Mouse (Mus musculus) limb, embryonic 15.5 days (tissue): Measurements from ENCODE around the gene Usb1. TPM values are rescaled to one million over a fixed set of nuclear protein-coding genes. Genes with fewer than 3 reads are reported as not detected.

Source experiments
- ATAC-seq: fragments of 200-750 bp; cut with Nextera tagmentation; 2 replicates; pipeline ENCODE4 v1.8.0; 2017; ENCODE audit warnings: low read depth, moderate TSS enrichment; ENCODE audit not compliant: insufficient number of reproducible peaks, low FRiP score, low TSS enrichment
- H3K27ac ChIP-seq: fragments of 300-500 bp; sonication (generic); 2 replicates; pipeline ENCODE4 v1.5.1; 2015; ENCODE audit warnings: moderate library complexity, mild to moderate bottlenecking, inconsistent platforms
- H3K27me3 ChIP-seq: fragments of 300-500 bp; sonication (generic); 2 replicates; pipeline ENCODE4 v1.6.1; 2015; ENCODE audit warnings: inconsistent platforms
- H3K36me3 ChIP-seq: fragments of 300-500 bp; sonication (generic); 2 replicates; pipeline ENCODE4 v1.6.1; 2015; ENCODE audit warnings: inconsistent platforms
- H3K4me1 ChIP-seq: fragments of 300-500 bp; sonication (generic); 2 replicates; pipeline ENCODE4 v1.6.1; 2015; ENCODE audit warnings: inconsistent platforms
- H3K4me2 ChIP-seq: fragments of 300-500 bp; sonication (generic); 2 replicates; pipeline ENCODE4 v1.6.1; 2015; ENCODE audit warnings: mild to moderate bottlenecking, inconsistent platforms
- H3K4me3 ChIP-seq: fragments of 300-500 bp; sonication (generic); 2 replicates; pipeline ENCODE4 v1.5.1; 2015; ENCODE audit warnings: mild to moderate bottlenecking, inconsistent platforms
- H3K9ac ChIP-seq: fragments of 300-500 bp; sonication (generic); 2 replicates; pipeline ENCODE4 v1.6.1; 2015; ENCODE audit warnings: inconsistent platforms
- H3K9me3 ChIP-seq: fragments of 300-500 bp; sonication (generic); 2 replicates; pipeline ENCODE4 v1.6.1; 2016; ENCODE audit warnings: inconsistent platforms
- whole genome bisulfite sequencing: fragments of 180-500 bp; shearing (Covaris S2); methylation state at CpG from one replicate; pipeline ENCODE4 v1.1.7; 2015; 5-methylcytosine and 5-hydroxymethylcytosine counted together
- polyA plus RNA-seq: library from polyadenylated mRNA; unstranded; fragments of >200 nt; fragmentation: Nextera tagmentation; extraction: Ambion mirVana; gene quantifications from 2 replicates; pipeline ENCODE4 v1.2.1, GENCODE M21; 2015

Gene Usb1
- polyA plus RNA-seq, 1 experiment from 2014 or later, result 41.0 TPM

- H3K9ac ChIP-seq, result no peak overlapping the region
- 40% methylated on average over 7 of the region's 7 CpGs for WGBS
Measured at GRCm38 (mm10) chr8:95360181-95361015, 28.3 kb downstream of the Usb1 start.

GRCm38 (mm10) chr8:95361016-95361341 lies 28.9 kb downstream of the Usb1 start:
- Histone ChIP-seq H3K9ac (no peak overlapping the region), H3K36me3 (no peaks in the 10 kb centered on the region), H3K9me3 (no peaks in the 10 kb centered on the region), H3K4me2 (no peak overlapping the region), H3K4me3 (no peak overlapping the region), H3K27me3 (no peaks in the 10 kb centered on the region), H3K4me1 (peaks cover 13% of the 10 kb centered on the region), H3K27ac (no peak overlapping the region)
- WGBS, result 60% methylated on average over 3 of the region's 3 CpGs
- no peak for ATAC-seq

More at GRCm38 (mm10) chr8:95360181-95361015, 28.3 kb downstream of the Usb1 start:
- Histone ChIP-seq H3K36me3 (no peaks in the 10 kb centered on the region), H3K27ac (no peak overlapping the region), H3K9me3 (no peaks in the 10 kb centered on the region), H3K27me3 (no peaks in the 10 kb centered on the region), H3K4me1 (peaks cover 13% of the 10 kb centered on the region), H3K4me2 (no peak overlapping the region), H3K4me3 (no peak overlapping the region)
- no peak for ATAC-seq

- Histone ChIP-seq H3K4me3 (no peak overlapping the region), H3K4me2 (no peak overlapping the region), H3K9me3 (no peaks in the 10 kb centered on the region), H3K27me3 (no peaks in the 10 kb centered on the region), H3K36me3 (no peaks in the 10 kb centered on the region), H3K27ac (no peak overlapping the region), H3K9ac (no peak overlapping the region), H3K4me1 (peaks cover 13% of the 10 kb centered on the region)
- ATAC-seq, result no peak
- 60% methylated on average over 6 of the region's 6 CpGs for WGBS
Measured at GRCm38 (mm10) chr8:95362272-95362671, 30.2 kb downstream of the Usb1 start.

- H3K4me1 ChIP-seq, result peaks cover 13% of the 10 kb centered on the region
- H3K36me3 ChIP-seq, result no peaks in the 10 kb centered on the region
- no peaks in the 10 kb centered on the region for H3K9me3 ChIP-seq
- H3K4me3 ChIP-seq, result no peak overlapping the region
- WGBS, result 89% methylated on average over 2 of the region's 2 CpGs
- no peak overlapping the region for H3K9ac ChIP-seq
- H3K4me2 ChIP-seq, result no peak overlapping the region
- no peak overlapping the region for H3K27ac ChIP-seq
- ATAC-seq, result no peak
- H3K27me3 ChIP-seq, result no peaks in the 10 kb centered on the region
Measured at GRCm38 (mm10) chr8:95363849-95364248, 31.8 kb downstream of the Usb1 start.

GRCm38 (mm10) chr8:95369581-95370326 lies 37.7 kb downstream of the Usb1 start:
- peak overlapping the region; percentile 64 for H3K4me2 ChIP-seq
- H3K36me3 ChIP-seq, result no peaks in the 10 kb centered on the region; the same call in 1 of the 2 replicates
- peak overlapping the region; percentile 40 for H3K4me3 ChIP-seq
- H3K9ac ChIP-seq, result peak overlapping the region; percentile 14; the same call in 1 of the 2 replicates
- no peaks in the 10 kb centered on the region for H3K9me3 ChIP-seq
- peaks cover 23% of the 10 kb centered on the region for H3K4me1 ChIP-seq
- peak overlapping the region; percentile 33; the same call in 1 of the 2 replicates for H3K27ac ChIP-seq
- ATAC-seq, result peak; percentile 35; the same call in 1 of the 2 replicates
- WGBS, result 36% methylated on average over 20 of the region's 20 CpGs
- no peaks in the 10 kb centered on the region for H3K27me3 ChIP-seq

GRCm38 (mm10) chr8:95373389-95374002 lies 41.4 kb downstream of the Usb1 start:
- Histone ChIP-seq H3K4me2 (no peak overlapping the region), H3K36me3 (no peaks in the 10 kb centered on the region; the same call in 1 of the 2 replicates), H3K9me3 (no peaks in the 10 kb centered on the region), H3K4me1 (peaks cover 38% of the 10 kb centered on the region), H3K27me3 (no peaks in the 10 kb centered on the region), H3K27ac (no peak overlapping the region), H3K4me3 (no peak overlapping the region), H3K9ac (no peak overlapping the region)
- 76% methylated on average over 12 of the region's 12 CpGs for WGBS
- ATAC-seq, result no peak

- Histone ChIP-seq H3K27ac (no peak overlapping the region), H3K36me3 (no peaks in the 10 kb centered on the region; the same call in 1 of the 2 replicates), H3K4me1 (peaks cover 31% of the 10 kb centered on the region), H3K4me3 (no peak overlapping the region), H3K27me3 (no peaks in the 10 kb centered on the region), H3K9ac (no peak overlapping the region), H3K4me2 (no peak overlapping the region), H3K9me3 (no peaks in the 10 kb centered on the region)
- 72% methylated on average over 3 of the region's 3 CpGs for WGBS
- no peak for ATAC-seq
Measured at GRCm38 (mm10) chr8:95374429-95374828, 42.3 kb downstream of the Usb1 start.

- no peak overlapping the region for H3K27ac ChIP-seq
- no peak for ATAC-seq
- no peak overlapping the region for H3K4me2 ChIP-seq
- H3K27me3 ChIP-seq, result no peaks in the 10 kb centered on the region
- 86% methylated on average over 7 of the region's 7 CpGs for WGBS
- no peaks in the 10 kb centered on the region for H3K9me3 ChIP-seq
- H3K4me1 ChIP-seq, result peaks cover 22% of the 10 kb centered on the region
- H3K9ac ChIP-seq, result no peak overlapping the region
- H3K4me3 ChIP-seq, result no peak overlapping the region
- H3K36me3 ChIP-seq, result no peaks in the 10 kb centered on the region; the same call in 1 of the 2 replicates
Measured at GRCm38 (mm10) chr8:95375374-95375930, 43.4 kb downstream of the Usb1 start.

GRCm38 (mm10) chr8:95376309-95376999 lies 44.4 kb downstream of the Usb1 start:
- Histone ChIP-seq H3K9me3 (no peaks in the 10 kb centered on the region), H3K4me3 (no peak overlapping the region), H3K9ac (no peak overlapping the region), H3K27me3 (no peaks in the 10 kb centered on the region), H3K4me2 (no peak overlapping the region), H3K27ac (no peak overlapping the region), H3K4me1 (peaks cover 22% of the 10 kb centered on the region), H3K36me3 (no peaks in the 10 kb centered on the region; the same call in 1 of the 2 replicates)
- peak; percentile 31; the same call in 1 of the 2 replicates for ATAC-seq
- WGBS, result 74% methylated on average over 12 of the region's 12 CpGs

GRCm38 (mm10) chr8:95377101-95377500 lies 45.0 kb downstream of the Usb1 start:
- H3K9me3 ChIP-seq, result no peaks in the 10 kb centered on the region
- no peak overlapping the region for H3K4me3 ChIP-seq
- no peak overlapping the region for H3K9ac ChIP-seq
- no peak for ATAC-seq
- H3K27me3 ChIP-seq, result no peaks in the 10 kb centered on the region
- no peak overlapping the region for H3K4me2 ChIP-seq
- no peak overlapping the region for H3K27ac ChIP-seq
- H3K4me1 ChIP-seq, result peaks cover 22% of the 10 kb centered on the region
- 73% methylated on average over 4 of the region's 4 CpGs for WGBS
- H3K36me3 ChIP-seq, result no peaks in the 10 kb centered on the region; the same call in 1 of the 2 replicates

GRCm38 (mm10) chr8:95377863-95378291 lies 45.8 kb downstream of the Usb1 start:
- peak overlapping the region; percentile 60; the same call in 1 of the 2 replicates for H3K27ac ChIP-seq

More at GRCm38 (mm10) chr8:95377863-95378291, 45.8 kb downstream of the Usb1 start:
- ATAC-seq, result no peak
- Histone ChIP-seq H3K4me1 (peaks cover 22% of the 10 kb centered on the region), H3K9ac (no peak overlapping the region), H3K4me3 (no peak overlapping the region), H3K27me3 (no peaks in the 10 kb centered on the region), H3K4me2 (no peak overlapping the region), H3K9me3 (no peaks in the 10 kb centered on the region), H3K36me3 (no peaks in the 10 kb centered on the region)
- WGBS, result 11% methylated on average over 7 of the region's 7 CpGs
